8 mouse cellular contexts compared by ENCODE assay signal in genomic region chr2:105016967-105017287, GRCm38 (mm10). TPM values are rescaled to one million over a fixed set of nuclear protein-coding genes. Genes with fewer than 3 reads are reported as not detected.
A peak's percentile ranks its signal among the peaks of the same experiment; 100 is the strongest.
DNase-seq lines count a peak whose midpoint lies in the region; ATAC-seq and TF ChIP-seq lines count a peak whose summit lies in the region.

Gene Eif3m (minus strand): TSS chr2:105017080.

- H3K27ac ChIP-seq in hindbrain, embryonic 10.5 days, result peak within 1 kb of the TSS; percentile 95
- peak within 1 kb of the TSS; percentile 74 for H3K27ac ChIP-seq in lung, postnatal 0 days (ENCODE audit: low read length)

- 0% methylated on average over 25 of the region's 25 CpGs for WGBS in hindbrain, embryonic 10.5 days
- under 1% methylated on average over 23 of the region's 25 CpGs for WGBS in lung, postnatal 0 days

- H3K9me3 ChIP-seq in hindbrain, embryonic 10.5 days, result no peaks in the 10 kb centered on the region
- no peaks in the 10 kb centered on the region for H3K9me3 ChIP-seq in lung, postnatal 0 days (ENCODE audit: low read length)

- peaks cover 22% of the 10 kb centered on the region for H3K36me3 ChIP-seq in hindbrain, embryonic 10.5 days
- 0 out of 2 replicates have a peak, but pooled peaks cover 10% of the 10 kb centered on the region for H3K36me3 ChIP-seq in lung, postnatal 0 days (ENCODE audit: insufficient read depth, low read length)

- no peak for TF ChIP-seq EP300 in lung, postnatal 0 days (IDR thresholded peaks at IDR 0.05)

- H3K27me3 ChIP-seq in hindbrain, embryonic 10.5 days (ENCODE audit: insufficient read depth, poor library complexity, severe bottlenecking), result no peaks in the 10 kb centered on the region
- H3K27me3 ChIP-seq in lung, postnatal 0 days (replicated peaks; ENCODE audit: insufficient read depth, low read length), result no peaks in the 10 kb centered on the region

- H3K4me3 ChIP-seq in hindbrain, embryonic 10.5 days, result peak within 1 kb of the TSS; percentile 97
- peak within 1 kb of the TSS; percentile 89 for H3K4me3 ChIP-seq in lung, postnatal 0 days (ENCODE audit: low read depth, low read length)

- TF ChIP-seq CTCF in lung, postnatal 0 days (IDR thresholded peaks at IDR 0.05), result no peak

- ATAC-seq in frontal cortex, adult (ENCODE audit: low TSS enrichment), result peak; percentile 100
- ATAC-seq in lung, postnatal 0 days, result peak; percentile 100

- DNase-seq in MN1 (ENCODE audit: low spot score), result peak; percentile 93
- DNase-seq in cerebellum, adult 9-10 months, result peak; percentile 93
- peak; percentile 93 for DNase-seq in hindbrain, embryonic 10.5 days (ENCODE audit: low spot score)
- DNase-seq in layer of hippocampus, adult 9-11 months, result peak; percentile 94
- DNase-seq in lung, postnatal 0 days (ENCODE audit: low spot score), result peak; percentile 97
- DNase-seq in ovary, postnatal 14 days (ENCODE audit: low spot score), result peak; percentile 89
- peak; percentile 97 for DNase-seq in thymus, postnatal 14 days

- peaks cover 22% of the 10 kb centered on the region for H3K4me1 ChIP-seq in hindbrain, embryonic 10.5 days (replicated peaks)
- H3K4me1 ChIP-seq in lung, postnatal 0 days (ENCODE audit: insufficient read depth, low read depth, low read length), result no peaks in the 10 kb centered on the region

- peak within 1 kb of the TSS; percentile 56 for H3K4me2 ChIP-seq in lung, postnatal 0 days (replicated peaks; ENCODE audit: low read depth, low read length)

- peak within 1 kb of the TSS; percentile 97 for H3K9ac ChIP-seq in lung, postnatal 0 days (replicated peaks; ENCODE audit: low read depth)

RNA-seq across cellular contexts. Expression of gene Eif3m, which starts in this region (rescaled TPM):
- 284 and 304 TPM in 2 replicates for polyA plus RNA-seq in hindbrain, embryonic 10.5 days (2016; fragmentation: Nextera tagmentation; extraction: Ambion mirVana)
- 177 and 178 TPM in 2 replicates for polyA plus RNA-seq in lung, postnatal 0 days (2015; fragmentation: Nextera tagmentation; extraction: Ambion mirVana)

Comparison
In these comparisons a context has a peak if more than half of its experiments do, and no peak if none do; other contexts are left out.
1. Peak in every context shown above with its lines: DNase-seq, ATAC-seq, H3K4me3 ChIP-seq and H3K27ac ChIP-seq.